Mouse (Mus musculus): ENCODE results near the gene Mapk8. TPM values are rescaled to one million over a fixed set of nuclear protein-coding genes. Genes with fewer than 3 reads are reported as not detected.

Gene Mapk8
- 10.1 and 12.6 TPM in 2 replicates for polyA plus RNA-seq (2012; rRNA removed)

GRCm38 (mm10) chr14:33447027-33447569, at the start of gene Mapk8:
Gene Mapk8, minus strand, starts transcription at chr14:33447158.

GRCm38 (mm10) chr14:33471331-33471730, 24.4 kb upstream of the Mapk8 start, which contains the start of gene Frmpd2:
Gene Frmpd2, plus strand, starts transcription at chr14:33471696.

Other genes with a start within 250 kb of the Mapk8 start
- gene Arhgap22, start 233.1 kb downstream of the Mapk8 start, polyA plus RNA-seq (2012; rRNA removed), result 1.8 and 2.1 TPM in 2 replicates
- not detected in 2 replicates for gene Frmpd2, start 24.5 kb upstream of the Mapk8 start, polyA plus RNA-seq (2012; rRNA removed)
- gene Ptpn20, start 142.0 kb upstream of the Mapk8 start, polyA plus RNA-seq (2012; rRNA removed), result 0.02 and 0.06 TPM in 2 replicates